Mouse (Mus musculus) cerebellum, adult 18-20 months (tissue): ENCODE data around the gene Vmn2r74.

ENCODE experiments used
- DNase-seq, 2 experiments: peaks; one replicate each; pipeline ENCODE4 v3.0.0; 2021

Vmn2r74 gene

DNA sequence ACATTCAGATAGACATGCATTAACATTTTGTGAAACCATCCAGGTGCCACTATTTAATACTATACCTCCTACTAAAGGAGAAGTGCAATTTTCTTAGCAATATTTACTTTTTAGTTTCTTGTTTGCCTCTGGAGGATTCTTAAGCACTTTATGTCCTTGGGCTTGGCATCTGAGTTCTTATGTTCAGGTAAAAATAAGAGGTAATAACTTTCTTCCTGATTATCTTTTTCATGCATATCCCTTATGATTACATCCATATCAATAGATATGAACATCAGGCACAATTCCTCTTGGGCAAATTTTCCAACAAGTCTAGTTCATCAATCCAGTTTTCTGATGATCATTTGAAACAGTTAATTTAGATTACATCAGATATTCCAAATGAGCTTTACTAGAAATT is at the start of gene Vmn2r74:
Vmn2r74 (minus strand) TSS at position 101 of the 400 bp plus-strand sequence.
- DNase-seq = no peak

DNA sequence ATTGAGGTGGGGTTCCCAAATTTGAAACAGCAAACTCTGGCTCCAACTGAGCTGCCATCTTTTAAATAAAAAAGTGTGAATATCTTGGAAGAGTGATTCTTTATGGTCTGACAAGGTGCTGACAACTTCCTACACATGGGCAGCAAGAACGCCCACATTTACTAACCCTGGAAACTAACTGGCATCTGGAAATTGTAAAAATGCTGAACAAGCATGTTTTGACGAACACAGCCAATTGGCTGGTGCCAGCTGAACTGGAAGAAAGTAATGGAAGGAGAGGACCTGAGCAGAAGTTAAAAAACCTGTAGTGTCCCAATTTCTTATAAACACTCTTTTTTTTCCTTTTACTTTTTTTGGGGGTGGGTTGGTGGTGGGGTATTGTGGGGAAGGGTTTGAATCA is 46.1 kb upstream of the Vmn2r74 start:
- no peak for DNase-seq
